24 mouse cellular contexts compared by ENCODE assay signal in genomic region chr2:124478526-124478925, GRCm38 (mm10).
"Had no signal": no experiment of that assay in that cellular context is flagged by ENCODE, and none has a peak within 500 bp of the region (broad histone marks: within the 10 kb centered on the region; RNA-seq: fewer than 3 reads in every experiment).

No protein-coding gene starts in this region.

- H3K36me3 ChIP-seq: heart, embryonic 13.5 days; heart, embryonic 15.5 days; hindbrain, embryonic 13.5 days; hindbrain, embryonic 15.5 days; kidney, embryonic 15.5 days; limb, embryonic 13.5 days; limb, embryonic 15.5 days had no signal

- H3K27ac ChIP-seq: heart, embryonic 13.5 days; heart, embryonic 15.5 days; hindbrain, embryonic 13.5 days; hindbrain, embryonic 15.5 days; hindbrain, postnatal 0 days; kidney, embryonic 15.5 days; kidney, postnatal 0 days; limb, embryonic 13.5 days; limb, embryonic 15.5 days had no signal

- H3K4me2 ChIP-seq: heart, embryonic 11.5 days; heart, embryonic 13.5 days; heart, embryonic 15.5 days; hindbrain, embryonic 13.5 days; hindbrain, embryonic 15.5 days; kidney, embryonic 15.5 days; limb, embryonic 13.5 days; limb, embryonic 15.5 days had no signal

- DNase-seq: gastrocnemius, postnatal 14 days; gastrocnemius, postnatal 36 days; heart, adult 18-20 months; heart, postnatal 14 days; heart, postnatal 36 days; kidney, adult 11 months; kidney, adult 2 months; kidney, adult 9 months; kidney, postnatal 14 days; kidney, postnatal 36 days; layer of hippocampus, adult 9-11 months; layer of hippocampus, postnatal 36 days; left cerebral cortex, postnatal 4 days had no signal

- H3K4me3 ChIP-seq: heart, embryonic 13.5 days; heart, embryonic 15.5 days; hindbrain, embryonic 13.5 days; hindbrain, embryonic 15.5 days; kidney, embryonic 15.5 days; limb, embryonic 13.5 days; limb, embryonic 15.5 days had no signal

- ATAC-seq: hindbrain, postnatal 0 days; intestine, embryonic 16.5 days had no signal

- H3K4me1 ChIP-seq: heart, embryonic 13.5 days; heart, embryonic 15.5 days; kidney, embryonic 15.5 days; limb, embryonic 13.5 days; limb, embryonic 15.5 days had no signal

- H3K9me3 ChIP-seq: heart, embryonic 13.5 days; heart, embryonic 15.5 days; hindbrain, embryonic 13.5 days; hindbrain, embryonic 15.5 days; kidney, embryonic 15.5 days; limb, embryonic 13.5 days; limb, embryonic 15.5 days had no signal

- H3K27me3 ChIP-seq: heart, embryonic 13.5 days; heart, embryonic 15.5 days; hindbrain, embryonic 13.5 days; hindbrain, embryonic 15.5 days; kidney, embryonic 15.5 days; limb, embryonic 13.5 days; limb, embryonic 15.5 days had no signal

- H3K9ac ChIP-seq: heart, embryonic 13.5 days; heart, embryonic 15.5 days; hindbrain, embryonic 13.5 days; hindbrain, embryonic 15.5 days; kidney, embryonic 15.5 days; limb, embryonic 13.5 days; limb, embryonic 15.5 days had no signal
